Mouse (Mus musculus) urinary bladder, postnatal 10 days (tissue): ENCODE data around the gene Prkacb.

Source experiments
- DNase-seq: peaks from one replicate; pipeline ENCODE4 v3.0.0; 2022; ENCODE audit warnings: low spot score

Gene Prkacb

GRCm38 (mm10) chr3:146812901-146813393 is at the start of gene Prkacb:
Gene Prkacb (minus strand): TSS chr3:146812990.
- DNase-seq: peak; percentile 68

- DNase-seq: no peak
Observed at GRCm38 (mm10) chr3:146860308-146860707, 47.5 kb upstream of the Prkacb start.

GRCm38 (mm10) chr3:146857373-146857772 is 44.6 kb upstream of the Prkacb start:
- no peak for DNase-seq

GRCm38 (mm10) chr3:146854473-146855087 is 41.8 kb upstream of the Prkacb start:
- no peak for DNase-seq

GRCm38 (mm10) chr3:146851966-146852891 is 39.4 kb upstream of the Prkacb start, which contains the start of gene Ttll7:
Gene Ttll7 (plus strand): TSS chr3:146852367.
- DNase-seq: peak; percentile 18

GRCm38 (mm10) chr3:146849360-146849759 is 36.6 kb upstream of the Prkacb start:
- no peak for DNase-seq

- DNase-seq: no peak
Observed at GRCm38 (mm10) chr3:146848112-146848511, 35.3 kb upstream of the Prkacb start.

- DNase-seq: no peak
Observed at GRCm38 (mm10) chr3:146846237-146846636, 33.4 kb upstream of the Prkacb start.

GRCm38 (mm10) chr3:146843470-146843869 is 30.7 kb upstream of the Prkacb start:
- DNase-seq: no peak

GRCm38 (mm10) chr3:146842766-146843165 is 30.0 kb upstream of the Prkacb start:
- DNase-seq: no peak

GRCm38 (mm10) chr3:146820718-146821117 is 7.9 kb upstream of the Prkacb start:
- DNase-seq: no peak

GRCm38 (mm10) chr3:146813624-146814023 is 834 bp upstream of the Prkacb start:
- no peak for DNase-seq

GRCm38 (mm10) chr3:146812041-146812878 is 530 bp downstream of the Prkacb start:
- DNase-seq: peak; percentile 13

- DNase-seq: no peak
Observed at GRCm38 (mm10) chr3:146793554-146794257, 19.1 kb downstream of the Prkacb start.

- DNase-seq: no peak
Observed at GRCm38 (mm10) chr3:146792144-146792748, 20.5 kb downstream of the Prkacb start.

GRCm38 (mm10) chr3:146784233-146784632 is 28.6 kb downstream of the Prkacb start:
- no peak for DNase-seq

- DNase-seq: no peak
Observed at GRCm38 (mm10) chr3:146783645-146784225, 29.1 kb downstream of the Prkacb start.

GRCm38 (mm10) chr3:146782548-146782947 is 30.2 kb downstream of the Prkacb start:
- no peak for DNase-seq

GRCm38 (mm10) chr3:146781131-146781530 is 31.7 kb downstream of the Prkacb start:
- DNase-seq: no peak

- DNase-seq: no peak
Observed at GRCm38 (mm10) chr3:146780241-146780640, 32.5 kb downstream of the Prkacb start.

GRCm38 (mm10) chr3:146778913-146779312 is 33.9 kb downstream of the Prkacb start:
- DNase-seq: no peak
